Mouse (Mus musculus) MEL (cell line): Measurements from ENCODE around the gene Mrln. TPM values are rescaled to one million over a fixed set of nuclear protein-coding genes. Genes with fewer than 3 reads are reported as not detected.

ENCODE experiments used
- DNase-seq: peaks from one replicate; pipeline ENCODE4 v3.0.0; 2011; ENCODE audit warnings: low read depth, low spot score
- H3K27ac ChIP-seq: 2 replicates; pipeline ENCODE4 v1.5.1; 2012; ENCODE audit warnings: low read depth, mild to moderate bottlenecking, control low read depth, low read length, moderate library complexity; ENCODE audit not compliant: control insufficient read depth
- H3K27me3 ChIP-seq, 2 experiments: fragments of 150-350 bp in 1 of 2; sonication (generic) in 1 of 2; 2 replicates each; pipeline ENCODE4 v1.6.1; 2012; ENCODE audit warnings: low read length in 2 of 2, mild to moderate bottlenecking in 2 of 2, improper control_type of control experiment in 1 of 2, moderate library complexity in 1 of 2; ENCODE audit not compliant: insufficient read depth in 2 of 2, control insufficient read depth in 1 of 2
- H3K36me3 ChIP-seq, 2 experiments: 2 replicates each; pipeline ENCODE4 v1.6.1; 2012 to 2014; ENCODE audit warnings: low read length in 2 of 2, improper control_type of control experiment in 1 of 2, inconsistent platforms in 1 of 2, mild to moderate bottlenecking in 1 of 2; ENCODE audit not compliant: insufficient read depth in 2 of 2, control insufficient read depth in 1 of 2
- H3K4me1 ChIP-seq, 2 experiments: fragments of 150-350 bp in 1 of 2; sonication (generic) in 1 of 2; 2 replicates each; pipeline ENCODE4 v1.6.1; 2012; ENCODE audit warnings: low read length in 2 of 2, improper control_type of control experiment in 1 of 2, mild to moderate bottlenecking in 1 of 2; ENCODE audit not compliant: insufficient read depth in 2 of 2, control insufficient read depth in 1 of 2
- H3K4me3 ChIP-seq, 2 experiments: fragments of 150-350 bp in 1 of 2; sonication (generic) in 1 of 2; 2 replicates each; pipeline ENCODE4 v1.5.1; 2012; ENCODE audit warnings: low read depth in 2 of 2, low read length in 2 of 2, mild to moderate bottlenecking in 2 of 2, moderate library complexity in 2 of 2, control low read depth in 1 of 2, improper control_type of control experiment in 1 of 2; ENCODE audit not compliant: control insufficient read depth in 1 of 2, insufficient read depth in 1 of 2
- H3K79me2 ChIP-seq: 2 replicates; pipeline ENCODE4 v1.6.1; 2012; ENCODE audit warnings: mild to moderate bottlenecking, low read length, moderate library complexity; ENCODE audit not compliant: control insufficient read depth, poor library complexity, insufficient read depth
- H3K9ac ChIP-seq: 2 replicates; pipeline ENCODE4 v1.6.1; 2012; ENCODE audit warnings: low read depth, mild to moderate bottlenecking, control low read depth, low read length, moderate library complexity; ENCODE audit not compliant: control insufficient read depth, poor library complexity, severe bottlenecking
- H3K9me3 ChIP-seq: fragments of 150-350 bp; sonication (generic); replicated peaks from 2 replicates; pipeline ENCODE4 v1.6.1; 2012; ENCODE audit warnings: mild to moderate bottlenecking, low read length, improper control_type of control experiment, moderate library complexity; ENCODE audit not compliant: insufficient read depth
- BHLHE40 ChIP-seq: IDR thresholded peaks from 2 replicates; pipeline ENCODE4 v1.6.1; 2012; ENCODE audit warnings: low read depth, mild to moderate bottlenecking, inconsistent platforms, low read length, improper control_type of control experiment, borderline replicate concordance
- CHD1 ChIP-seq: IDR thresholded peaks from 2 replicates; pipeline ENCODE4 v1.6.1; 2012; ENCODE audit warnings: low read depth, mild to moderate bottlenecking, inconsistent platforms, low read length, improper control_type of control experiment
- CHD2 ChIP-seq: IDR thresholded peaks from 2 replicates; pipeline ENCODE4 v1.6.1; 2011; ENCODE audit warnings: low read length, improper control_type of control experiment
- CTCF ChIP-seq, 3 experiments: IDR thresholded peaks in 2 of 3; conservative IDR thresholded peaks in 1 of 3; 2 replicates each; pipeline ENCODE4 v1.5.1; 2011 to 2012; ENCODE audit warnings: low read length in 3 of 3, low read depth in 2 of 3, mild to moderate bottlenecking in 2 of 3, improper control_type of control experiment in 1 of 3, inconsistent platforms in 1 of 3, mixed read lengths in 1 of 3, moderate library complexity in 1 of 3; ENCODE audit not compliant: control insufficient read depth in 1 of 3, insufficient read depth in 1 of 3, poor library complexity in 1 of 3, severe bottlenecking in 1 of 3
- E2F4 ChIP-seq: IDR thresholded peaks from 2 replicates; pipeline ENCODE4 v1.6.1; 2011; ENCODE audit warnings: low read depth, low read length, improper control_type of control experiment, borderline replicate concordance
- GABPA ChIP-seq: IDR thresholded peaks from 2 replicates; pipeline ENCODE4 v1.6.1; 2012; ENCODE audit warnings: low read depth, mild to moderate bottlenecking, inconsistent platforms, low read length, improper control_type of control experiment, moderate library complexity
- GATA1 ChIP-seq: IDR thresholded peaks from 2 replicates; pipeline ENCODE4 v1.6.1; 2011; ENCODE audit warnings: low read depth, low read length, improper control_type of control experiment
- HCFC1 ChIP-seq: IDR thresholded peaks from 2 replicates; pipeline ENCODE4 v1.6.1; 2012; ENCODE audit warnings: low read depth, mild to moderate bottlenecking, inconsistent platforms, low read length, improper control_type of control experiment, moderate library complexity
- KAT2A ChIP-seq: conservative IDR thresholded peaks from 2 replicates; pipeline ENCODE4 v1.6.1; 2012; ENCODE audit warnings: low read depth, low read length, improper control_type of control experiment, inconsistent platforms
- MAFK ChIP-seq: IDR thresholded peaks from 2 replicates; pipeline ENCODE4 v1.6.1; 2011; ENCODE audit warnings: low read depth, mild to moderate bottlenecking, low read length, improper control_type of control experiment, borderline replicate concordance
- MAX ChIP-seq: IDR thresholded peaks from 2 replicates; pipeline ENCODE4 v1.6.1; 2011; ENCODE audit warnings: low read length, improper control_type of control experiment
- MEF2A ChIP-seq: IDR thresholded peaks from 2 replicates; pipeline ENCODE4 v1.6.1; 2014; ENCODE audit warnings: low read depth, mild to moderate bottlenecking, inconsistent platforms, low read length, improper control_type of control experiment; ENCODE audit not compliant: poor library complexity, insufficient replicate concordance, severe bottlenecking; ENCODE audit errors: extremely low read depth
- MXI1 ChIP-seq: IDR thresholded peaks from 2 replicates; pipeline ENCODE4 v1.6.1; 2011; ENCODE audit warnings: mild to moderate bottlenecking, low read depth, low read length, improper control_type of control experiment
- NELFE ChIP-seq: IDR thresholded peaks from 2 replicates; pipeline ENCODE4 v1.6.1; 2011; ENCODE audit warnings: low read depth, low read length, improper control_type of control experiment
- POLR2AphosphoS5 ChIP-seq: IDR thresholded peaks from 2 replicates; pipeline ENCODE4 v1.6.1; 2012; ENCODE audit warnings: low read depth, borderline replicate concordance, mild to moderate bottlenecking, inconsistent platforms, low read length, moderate library complexity, mixed read lengths
- RCOR1 ChIP-seq: IDR thresholded peaks from 2 replicates; pipeline ENCODE4 v1.6.1; 2012; ENCODE audit warnings: low read depth, mild to moderate bottlenecking, inconsistent platforms, low read length, improper control_type of control experiment
- SMC3 ChIP-seq: IDR thresholded peaks from 2 replicates; pipeline ENCODE4 v1.6.1; 2011; ENCODE audit warnings: low read depth, low read length, improper control_type of control experiment
- TCF12 ChIP-seq: IDR thresholded peaks from 2 replicates; pipeline ENCODE4 v1.6.1; 2014; ENCODE audit warnings: low read depth, mild to moderate bottlenecking, inconsistent platforms, low read length, improper control_type of control experiment, moderate library complexity
- UBTF ChIP-seq: IDR thresholded peaks from 2 replicates; pipeline ENCODE4 v1.6.1; 2012; ENCODE audit warnings: low read depth, mild to moderate bottlenecking, inconsistent platforms, low read length, improper control_type of control experiment, moderate library complexity, borderline replicate concordance; ENCODE audit not compliant: insufficient read depth
- ZC3H11A ChIP-seq: IDR thresholded peaks from 2 replicates; pipeline ENCODE4 v1.6.1; 2012; ENCODE audit warnings: low read depth, mild to moderate bottlenecking, inconsistent platforms, low read length, improper control_type of control experiment
- ZKSCAN1 ChIP-seq: IDR thresholded peaks from 2 replicates; pipeline ENCODE4 v1.6.1; 2012; ENCODE audit warnings: low read depth, mild to moderate bottlenecking, inconsistent platforms, low read length, improper control_type of control experiment, moderate library complexity
- polyA plus RNA-seq, 2 experiments: library from polyadenylated mRNA; stranded (reverse) in 1 of 2; unstranded in 1 of 2; fragments of >175 nt in 1 of 2; fragments of >200 nt in 1 of 2; gene quantifications; 2 replicates each; pipeline versions ENCODE4 v1.2.1 to v1.2.4; 2012; ENCODE audit warnings: low replicate concordance in 2 of 2, low read depth in 1 of 2; ENCODE audit not compliant: insufficient read length in 2 of 2, insufficient read depth in 1 of 2, missing spikeins in 1 of 2
- total RNA-seq: library from RNA; depleted of rRNA; stranded (reverse); fragments of 300-350 nt; gene quantifications from 2 replicates; pipeline ENCODE4 v1.2.3, GENCODE M21; 2012

Mrln gene
- total and polyA plus RNA-seq, 3 experiments, result not detected

- Histone ChIP-seq H3K4me3 (no peak overlapping the region), H3K27ac (no peak overlapping the region), H3K79me2 (no peaks in the 10 kb centered on the region), H3K9ac (no peak overlapping the region), H3K27me3 (no peaks in the 10 kb centered on the region), H3K9me3 (no peaks in the 10 kb centered on the region), H3K36me3 (peaks cover 0 to 4% of the 10 kb centered on the region in 2 experiments; a peak in 2 of 4 replicates), H3K4me1 (no peaks in the 10 kb centered on the region)
- no peak for DNase-seq
- no peak for TF ChIP-seq UBTF
Observed at GRCm38 (mm10) chr10:70161504-70161903, 43.0 kb upstream of the Mrln start.

GRCm38 (mm10) chr10:70163681-70164080, 40.8 kb upstream of the Mrln start:
- H3K27me3 ChIP-seq, result no peaks in the 10 kb centered on the region
- TF ChIP-seq MAX (no peak), RCOR1 (no peak), GATA1 (no peak), TCF12 (no peak), MEF2A (no peak), POLR2AphosphoS5 (no peak)
- H3K4me3 ChIP-seq, result no peak overlapping the region
- no peak for DNase-seq
- H3K27ac ChIP-seq, result no peak overlapping the region
- no peaks in the 10 kb centered on the region for H3K9me3 ChIP-seq
- no peak overlapping the region for H3K9ac ChIP-seq
- H3K79me2 ChIP-seq, result no peaks in the 10 kb centered on the region
- no peaks in the 10 kb centered on the region; a peak in 1 of 4 replicates for H3K36me3 ChIP-seq
- no peaks in the 10 kb centered on the region for H3K4me1 ChIP-seq

GRCm38 (mm10) chr10:70165877-70166276, 38.6 kb upstream of the Mrln start:
- Histone ChIP-seq H3K36me3 (no peaks in the 10 kb centered on the region; a peak in 1 of 4 replicates), H3K9ac (no peak overlapping the region), H3K79me2 (no peaks in the 10 kb centered on the region), H3K4me1 (no peaks in the 10 kb centered on the region), H3K27me3 (no peaks in the 10 kb centered on the region), H3K4me3 (no peak overlapping the region), H3K27ac (no peak overlapping the region), H3K9me3 (no peaks in the 10 kb centered on the region)
- DNase-seq, result no peak
- TF ChIP-seq KAT2A (no peak), CHD2 (no peak), E2F4 (no peak), NELFE (no peak), SMC3 (peak; percentile 29; the same call in 1 of the 2 replicates), MXI1 (no peak), CTCF (IDR thresholded peaks at IDR 0.05 in 2 of 3, conservative IDR thresholded peaks at IDR 0.05 in 1 of 3; ENCODE audit: control insufficient read depth in 1 of 3, insufficient read depth in 1 of 3, low read depth in 2 of 3, low read length in 3 of 3, poor library complexity in 1 of 3, severe bottlenecking in 1 of 3) (peak in 2 of 3 experiments; percentile 8 to 22; a peak in 3 of 6 replicates), ZC3H11A (no peak), GABPA (no peak), RCOR1 (no peak), HCFC1 (no peak), CHD1 (no peak), MAFK (no peak), ZKSCAN1 (no peak), BHLHE40 (no peak)
